Mouse (Mus musculus) layer of hippocampus, adult 8-10 months (tissue): ENCODE data around the gene Tead3. TPM values are rescaled to one million over a fixed set of nuclear protein-coding genes. Genes with fewer than 3 reads are reported as not detected.

Experiments used
- DNase-seq, 2 experiments: peaks; one replicate each; pipeline ENCODE4 v3.0.0; 2022; ENCODE audit warnings: low spot score in 2 of 2
- total RNA-seq, 4 experiments: library from RNA; stranded (reverse); gene quantifications; 2 replicates each; pipeline ENCODE4 v1.2.4; 2022

Tead3 gene
- total RNA-seq = 1 to 10 TPM; 2.6 to 6.5 (median 4.6) TPM

DNA sequence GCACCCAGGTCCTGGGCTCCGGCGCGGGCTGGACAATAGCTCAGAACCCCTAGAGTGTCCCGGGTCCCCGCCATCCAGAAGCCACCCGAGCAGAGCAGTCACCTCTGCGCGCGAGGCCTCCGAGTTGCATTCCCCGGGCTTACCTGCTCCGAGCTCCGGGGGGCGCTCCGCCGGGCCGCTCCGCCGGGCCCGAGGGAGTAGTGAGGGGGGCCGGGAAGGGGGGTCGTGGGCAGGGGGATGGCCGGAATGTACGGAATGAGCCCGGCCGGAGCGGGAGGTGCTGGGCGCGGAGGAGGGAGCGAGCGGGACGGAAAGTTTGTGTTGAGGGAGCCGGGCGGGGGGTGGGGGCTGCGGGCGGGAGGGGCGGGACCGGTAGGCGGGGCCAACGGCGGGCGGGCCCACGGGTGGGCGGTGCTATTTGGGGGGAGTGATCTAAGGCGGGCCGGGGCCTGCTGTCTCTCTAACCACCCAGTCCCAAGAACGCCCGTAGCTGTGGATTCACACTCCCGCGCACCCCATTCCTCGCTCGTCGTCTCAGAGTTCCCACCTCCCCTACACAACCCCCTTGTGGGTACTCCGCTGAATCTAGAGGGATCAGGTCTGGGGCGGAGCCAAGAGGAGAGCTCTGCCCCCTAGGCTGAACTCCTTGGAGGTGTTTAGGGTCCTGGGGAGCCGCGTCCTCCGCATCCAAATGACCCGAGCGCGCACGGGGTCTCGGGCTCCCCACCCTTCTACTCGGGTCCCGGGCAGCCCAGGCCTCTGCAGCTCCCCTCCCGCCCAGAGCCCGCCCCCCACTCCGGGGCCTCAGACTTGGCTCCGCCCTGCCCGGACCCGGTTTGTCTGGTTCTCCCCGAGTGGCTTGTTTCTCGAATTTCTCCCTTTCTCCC lies at the start of gene Tead3:
Tead3 (minus strand) TSS at position 352 of the 887 bp plus-strand sequence.
- DNase-seq = no peak

DNA sequence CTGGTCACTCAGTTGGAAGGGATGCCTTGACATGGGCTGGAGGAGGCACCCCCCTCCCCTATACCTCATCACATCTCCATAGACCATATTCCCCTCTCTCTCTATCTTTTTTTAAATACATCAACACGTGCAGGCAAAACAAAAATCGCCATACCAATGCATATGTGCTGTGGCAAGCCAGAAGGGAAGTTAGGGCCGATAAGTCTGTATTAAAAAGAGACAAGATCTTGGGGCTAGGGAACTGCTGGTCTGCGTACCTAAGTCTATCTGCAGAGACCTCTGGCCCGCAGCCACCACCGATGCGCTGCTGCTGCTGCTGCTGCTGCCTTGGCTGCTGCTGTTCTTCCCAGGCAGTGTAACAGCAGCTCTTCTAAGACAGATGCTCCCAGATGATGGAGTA lies 44.4 kb upstream of the Tead3 start:
- no peak for DNase-seq

DNA sequence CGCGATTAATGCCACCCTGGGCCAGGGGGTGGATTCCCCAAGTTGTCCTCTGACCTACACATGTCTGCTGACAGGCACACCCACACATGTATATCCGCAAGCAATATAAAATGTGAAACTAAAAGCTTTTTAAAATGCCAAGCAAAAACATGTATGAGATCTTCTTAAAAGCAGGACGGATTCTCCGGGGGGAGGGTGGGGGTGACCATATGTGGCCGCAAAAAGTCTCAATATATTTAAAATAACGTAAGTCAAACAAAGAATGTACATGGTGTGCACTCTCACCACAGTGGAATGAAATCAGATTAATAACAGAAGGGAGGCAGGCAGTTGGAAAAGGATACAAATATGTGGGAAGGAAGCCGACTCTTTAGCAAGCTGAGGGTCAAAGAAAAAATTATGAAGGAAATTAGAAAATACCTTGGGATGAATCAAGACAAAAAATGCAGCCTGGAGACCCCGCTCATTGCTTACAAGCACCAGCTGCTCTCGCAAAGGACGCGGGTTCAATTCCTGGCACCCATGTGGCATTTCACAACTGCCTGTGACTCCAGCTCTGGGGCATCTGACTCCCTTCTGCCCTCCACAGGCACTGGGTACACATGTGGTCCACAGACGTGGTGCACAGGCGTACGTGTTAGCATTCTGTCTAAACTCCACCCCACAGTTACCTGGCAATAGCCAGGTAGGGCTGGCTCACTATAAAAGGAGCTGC lies 43.6 kb upstream of the Tead3 start:
- no peak for DNase-seq

DNA sequence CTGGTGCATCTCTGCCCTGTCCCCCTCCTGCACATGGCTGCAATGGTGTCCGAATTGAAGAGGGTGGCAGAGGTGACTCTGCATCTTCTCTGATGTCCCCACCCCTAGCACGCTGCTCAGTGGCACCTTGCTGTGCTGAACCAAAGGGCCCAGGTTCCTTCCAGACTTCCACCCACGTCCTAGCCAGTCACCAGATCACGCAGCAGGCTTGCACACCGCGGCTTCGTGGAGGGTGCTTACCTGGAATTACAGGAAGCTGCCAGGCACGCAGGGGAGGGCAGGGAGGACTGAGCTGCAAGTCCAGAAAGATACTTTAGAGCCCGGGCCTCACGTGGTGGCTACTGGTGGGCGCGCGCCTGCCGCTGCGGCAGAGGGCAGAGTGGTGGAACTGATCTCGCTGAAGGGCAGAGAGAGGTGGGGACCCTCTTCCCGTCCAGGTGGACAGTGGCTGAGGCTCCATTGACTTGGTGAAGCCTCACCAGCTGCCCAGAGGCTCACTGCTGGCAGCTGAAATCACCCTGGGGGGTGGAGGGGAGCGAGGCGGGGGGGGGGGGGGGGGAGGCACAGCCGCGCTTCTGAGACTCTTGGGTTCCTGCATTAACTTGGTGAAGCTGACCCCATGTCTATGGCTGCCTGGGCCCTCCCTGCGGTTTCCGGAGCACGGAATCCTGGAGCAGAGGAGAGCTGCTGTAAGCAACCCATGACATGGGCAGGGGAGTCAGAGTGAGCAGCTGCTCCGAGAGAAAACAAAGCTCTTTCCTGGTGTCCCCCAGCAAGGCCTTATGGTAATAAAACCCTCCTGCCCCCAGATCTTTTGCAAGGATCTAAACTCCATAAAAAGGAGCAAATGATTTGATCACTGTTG lies 41.2 kb upstream of the Tead3 start:
- DNase-seq = no peak

DNA sequence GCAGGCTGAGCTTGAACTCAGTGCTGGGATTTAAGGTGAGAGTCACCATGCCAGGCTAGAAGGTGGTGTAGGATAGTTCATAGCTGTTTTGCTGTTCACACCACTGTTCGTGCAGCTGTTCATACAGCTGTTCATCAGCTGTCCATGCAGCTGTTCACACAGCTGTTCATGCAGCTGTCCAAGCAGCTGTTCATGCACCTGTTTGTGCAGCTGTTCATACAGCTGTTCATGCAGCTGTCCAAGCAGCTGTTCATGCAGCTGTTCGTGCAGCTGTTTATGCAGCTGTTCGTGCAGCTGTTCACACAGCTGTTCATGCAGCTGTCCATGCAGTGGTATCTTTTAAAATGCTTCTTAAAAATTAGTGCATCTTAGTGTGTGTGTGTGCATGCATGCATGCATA lies 37.9 kb upstream of the Tead3 start:
- no peak for DNase-seq

DNA sequence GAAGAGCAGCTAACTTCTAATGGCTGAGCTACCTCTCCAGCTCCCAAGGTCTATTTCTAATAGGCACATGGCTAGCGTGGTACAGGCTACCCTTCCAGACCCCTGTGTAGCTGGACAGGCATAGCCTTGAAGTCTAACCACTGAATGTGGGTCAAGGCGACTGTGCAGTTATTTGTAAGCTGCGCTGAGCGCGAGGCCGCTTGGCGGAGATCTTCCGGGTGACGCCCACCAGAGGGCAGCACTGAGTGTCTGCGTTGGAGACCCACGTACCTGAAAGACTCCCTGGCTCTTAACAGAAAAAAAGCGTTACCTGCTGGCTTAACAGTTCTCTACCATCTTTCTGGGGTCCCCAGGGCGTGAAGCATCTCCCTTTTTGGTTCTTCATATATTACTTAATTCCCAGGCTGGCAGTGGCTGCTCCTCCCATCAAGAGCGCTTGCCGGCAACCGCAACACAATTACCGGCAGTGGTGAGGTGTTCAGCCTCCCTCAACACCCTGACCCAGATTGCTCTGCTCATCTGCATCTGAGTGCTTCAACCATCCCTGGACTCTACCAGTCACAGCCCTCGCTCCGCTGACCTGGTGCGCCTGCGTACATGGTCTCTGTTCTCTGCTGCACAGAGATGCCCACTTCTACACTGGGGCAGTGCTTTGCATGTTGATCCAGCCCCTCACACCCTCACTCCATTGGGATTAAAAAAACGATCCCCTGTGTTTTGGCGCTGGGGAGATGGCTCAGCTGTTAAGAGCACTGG lies 35.7 kb upstream of the Tead3 start:
- DNase-seq = peak; percentile 60 to 85

DNA sequence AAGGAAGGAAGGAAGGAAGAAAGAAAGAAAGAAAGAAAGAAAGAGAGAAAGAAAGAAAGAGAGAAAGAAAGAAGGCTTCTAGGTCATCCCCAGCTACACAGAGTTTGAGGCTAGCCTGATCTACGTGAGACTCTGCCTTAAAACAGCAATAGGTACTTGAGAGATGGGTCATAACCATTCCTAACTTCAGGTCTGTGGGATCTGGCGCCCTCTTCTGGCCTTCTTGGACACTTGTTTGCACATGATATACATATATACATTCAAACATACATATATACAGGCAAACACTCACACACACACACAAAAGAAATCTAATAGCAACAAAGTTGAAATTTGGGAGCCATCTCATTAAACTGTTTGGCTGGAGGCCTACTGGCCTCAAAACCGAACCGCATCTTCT lies 33.7 kb upstream of the Tead3 start:
- no peak for DNase-seq

DNA sequence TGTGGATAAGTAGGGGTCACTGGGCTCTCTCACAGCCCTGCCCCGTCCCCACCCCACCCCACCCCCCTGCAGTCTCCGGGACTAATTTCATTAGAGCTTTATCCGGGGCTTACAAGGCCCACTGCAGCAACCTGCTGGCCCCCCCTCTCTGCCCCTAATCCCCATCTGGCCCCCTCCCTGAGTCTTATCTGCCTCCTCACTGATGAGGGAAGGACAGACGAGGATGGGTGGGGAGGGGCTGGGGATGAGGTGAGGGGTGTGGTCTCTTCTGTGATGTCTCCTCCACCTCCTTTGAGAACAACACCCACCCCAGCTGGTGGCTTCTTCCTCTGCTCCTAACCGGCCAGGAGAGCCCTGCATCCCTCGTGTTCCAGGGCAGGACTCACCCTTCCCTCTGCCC lies 29.6 kb upstream of the Tead3 start:
- DNase-seq = no peak

DNA sequence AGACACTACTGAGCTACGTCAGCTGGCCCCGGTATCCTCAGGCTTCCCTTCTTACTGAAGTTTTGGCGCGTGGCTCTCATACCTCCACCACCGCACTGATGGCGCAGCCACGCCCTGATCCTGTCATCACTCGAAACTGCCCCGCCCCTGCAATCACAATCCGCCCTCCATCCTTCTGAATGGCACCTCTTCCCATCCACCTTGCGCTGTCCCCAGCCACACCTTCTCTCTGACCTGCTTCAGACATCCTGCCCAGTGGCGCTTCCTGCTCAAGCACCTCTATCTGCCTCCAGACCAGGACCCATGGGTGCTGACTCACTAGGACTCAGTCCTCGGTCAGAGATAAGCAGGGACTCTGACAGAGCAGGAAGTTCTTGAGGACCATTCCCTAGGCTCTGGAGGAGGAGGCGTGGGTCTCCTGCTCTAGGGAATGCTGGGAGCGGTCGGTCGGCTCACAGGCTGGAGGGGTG lies 25.0 kb upstream of the Tead3 start:
- DNase-seq = no peak

DNA sequence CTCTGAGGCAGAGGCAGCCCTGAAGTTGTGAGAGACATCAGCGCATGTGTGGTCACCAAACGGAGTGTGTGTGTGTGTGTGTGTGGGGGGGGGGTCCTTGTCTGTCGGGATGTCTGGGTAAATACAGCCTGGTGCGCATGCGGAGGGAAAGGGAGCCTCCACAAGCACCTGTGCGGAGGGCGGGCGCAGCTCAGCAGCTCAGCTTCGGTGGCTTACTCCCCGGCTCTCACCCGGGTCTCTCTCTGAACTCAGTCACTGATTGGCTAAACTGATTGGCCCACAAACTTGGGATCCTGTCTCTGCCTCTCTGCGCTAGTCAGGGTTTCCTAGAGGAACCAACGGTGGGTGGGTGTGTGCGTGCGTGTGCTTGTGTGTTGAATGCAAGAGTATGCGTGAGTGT lies 23.9 kb upstream of the Tead3 start:
- no peak for DNase-seq

DNA sequence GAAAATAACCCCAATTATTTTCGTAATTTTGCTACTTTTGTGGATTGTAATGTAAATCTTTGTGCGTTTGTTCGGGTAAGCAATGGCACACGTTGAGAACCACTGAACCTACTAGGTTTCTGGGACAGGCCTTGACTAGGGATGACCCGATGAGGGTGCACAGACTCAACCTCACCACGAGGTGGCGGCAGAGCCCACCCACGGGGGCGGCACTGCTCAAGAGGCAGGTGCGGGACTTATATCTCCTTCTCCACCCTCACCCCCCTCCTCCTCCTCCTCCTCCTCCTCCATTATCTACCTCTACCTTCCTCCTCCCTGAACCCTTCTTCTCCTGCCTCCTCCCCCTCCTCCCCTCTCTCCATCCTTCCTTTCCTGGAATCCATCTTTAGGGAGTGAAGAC lies 23.2 kb upstream of the Tead3 start:
- DNase-seq = no peak

DNA sequence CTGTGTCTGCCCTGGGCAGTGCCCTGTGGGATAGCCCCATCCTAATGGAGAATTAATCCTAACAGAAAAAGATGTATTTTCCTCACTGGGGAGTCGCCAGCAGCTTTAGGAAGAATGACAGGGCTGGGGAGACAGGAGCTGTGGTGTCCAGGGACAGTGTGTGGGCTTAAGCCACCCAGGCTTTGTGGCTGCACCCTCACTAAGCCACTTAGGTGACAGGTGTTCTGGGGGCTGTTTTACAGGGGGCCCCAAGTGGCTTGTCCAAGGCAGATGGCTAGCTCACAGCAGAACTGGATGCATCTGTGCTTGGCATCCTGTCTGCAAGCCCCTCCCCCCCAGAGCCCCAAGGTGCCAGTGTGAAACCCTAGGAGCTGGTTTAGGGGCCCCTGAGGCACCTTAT lies 21.3 kb upstream of the Tead3 start:
- DNase-seq = no peak

DNA sequence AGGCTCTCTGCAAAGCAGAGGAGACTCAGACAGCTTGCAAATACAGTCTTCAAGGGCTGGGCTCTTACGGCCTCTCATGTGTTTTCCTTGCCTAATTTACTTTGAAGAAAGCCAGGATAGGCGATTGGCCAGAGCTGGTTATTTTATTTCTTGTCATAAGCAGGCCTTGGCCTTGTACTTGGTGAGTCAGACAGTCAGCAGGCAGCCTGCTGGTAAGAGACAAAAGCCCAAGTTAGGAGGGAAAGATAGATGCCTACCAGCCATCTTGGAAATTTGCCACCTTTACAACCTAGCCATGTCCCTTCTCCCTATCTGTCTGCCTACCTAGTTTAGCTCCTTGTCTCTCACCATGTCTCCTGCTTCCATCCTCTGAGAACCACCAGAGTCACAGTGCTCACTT lies 20.7 kb upstream of the Tead3 start:
- DNase-seq = no peak

DNA sequence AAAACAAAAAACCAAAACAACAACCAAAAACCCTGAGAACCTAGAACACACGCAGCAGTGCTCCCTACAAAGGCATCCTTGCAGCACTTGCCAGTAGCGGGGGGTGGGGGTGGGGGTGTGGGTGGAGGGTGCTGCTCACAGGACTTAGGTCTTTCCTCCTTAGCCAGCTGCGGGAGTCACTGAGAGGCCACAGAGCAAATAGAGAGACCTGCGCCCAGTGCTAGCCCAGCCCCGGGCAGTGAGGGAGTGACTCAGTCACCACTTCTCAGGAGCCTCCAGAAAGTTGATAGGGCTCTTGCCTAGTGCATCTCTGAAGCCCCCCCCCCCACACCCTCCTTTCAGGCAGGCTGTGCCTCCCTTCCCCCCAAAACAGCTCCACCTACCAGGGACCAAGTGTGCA lies 18.4 kb upstream of the Tead3 start:
- no peak for DNase-seq

DNA sequence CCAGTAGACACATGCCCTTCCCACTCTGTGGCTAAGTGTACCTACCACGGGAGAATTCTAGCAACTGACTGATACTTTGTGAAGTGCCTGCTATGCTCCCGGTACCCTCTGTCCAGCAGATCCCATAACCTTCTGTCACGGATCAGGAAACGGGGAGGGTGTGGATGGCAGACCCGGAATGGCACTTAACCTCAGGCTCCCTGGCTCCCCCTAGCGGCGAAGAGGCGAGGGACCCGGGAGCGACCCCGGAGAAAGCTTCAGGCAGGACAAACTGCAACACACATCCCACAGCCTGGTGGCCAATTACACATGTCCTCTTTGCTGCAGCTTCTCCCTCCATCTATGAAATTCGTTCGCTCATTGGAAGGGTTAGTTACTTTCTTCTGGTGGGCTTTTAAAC lies 17.8 kb upstream of the Tead3 start:
- DNase-seq = peak in 1 of 2 experiments; percentile 59

DNA sequence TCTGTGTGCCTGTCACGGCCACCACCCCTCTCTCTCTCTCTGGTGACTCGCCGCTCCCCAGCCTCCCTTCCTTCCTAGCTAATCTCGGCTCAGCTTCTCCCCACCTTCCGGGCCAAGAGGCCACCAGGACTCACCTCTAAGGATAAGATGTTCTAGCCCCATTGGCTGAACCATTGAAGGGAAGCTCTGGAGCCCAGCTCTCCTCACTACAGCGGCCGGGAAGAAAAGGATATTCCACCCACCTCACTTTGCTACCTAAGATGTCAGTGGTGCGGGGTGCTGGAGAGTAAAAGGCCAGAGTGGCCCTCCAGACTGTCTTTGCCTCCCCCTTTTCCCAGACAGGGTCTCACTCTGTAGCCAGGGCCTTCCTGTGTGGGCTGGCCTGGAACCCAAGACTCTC lies 14.5 kb upstream of the Tead3 start, which contains the start of gene Tulp1:
Tulp1 (minus strand) TSS at position 101 of the 400 bp plus-strand sequence.
- DNase-seq = no peak

DNA sequence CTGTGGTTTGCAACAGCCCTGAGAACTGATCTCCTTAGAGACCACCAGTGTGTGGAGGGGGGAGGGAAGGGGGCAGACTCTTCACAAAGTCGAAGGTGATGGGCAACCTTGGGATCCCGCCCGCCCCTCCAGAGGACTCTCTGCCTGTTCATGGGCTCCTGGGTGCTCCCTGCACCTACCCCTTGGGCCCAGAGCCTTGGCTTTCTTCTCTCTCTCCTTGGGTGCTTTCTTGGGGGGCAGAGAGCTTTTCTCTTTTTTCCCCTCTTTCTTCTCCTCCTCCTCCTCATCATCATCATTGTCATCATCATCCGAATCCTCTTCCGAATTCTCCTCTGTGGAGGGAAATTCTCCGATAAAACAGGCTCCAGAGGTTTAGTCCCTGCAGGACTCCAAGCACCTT lies 12.9 kb upstream of the Tead3 start:
- no peak for DNase-seq

DNA sequence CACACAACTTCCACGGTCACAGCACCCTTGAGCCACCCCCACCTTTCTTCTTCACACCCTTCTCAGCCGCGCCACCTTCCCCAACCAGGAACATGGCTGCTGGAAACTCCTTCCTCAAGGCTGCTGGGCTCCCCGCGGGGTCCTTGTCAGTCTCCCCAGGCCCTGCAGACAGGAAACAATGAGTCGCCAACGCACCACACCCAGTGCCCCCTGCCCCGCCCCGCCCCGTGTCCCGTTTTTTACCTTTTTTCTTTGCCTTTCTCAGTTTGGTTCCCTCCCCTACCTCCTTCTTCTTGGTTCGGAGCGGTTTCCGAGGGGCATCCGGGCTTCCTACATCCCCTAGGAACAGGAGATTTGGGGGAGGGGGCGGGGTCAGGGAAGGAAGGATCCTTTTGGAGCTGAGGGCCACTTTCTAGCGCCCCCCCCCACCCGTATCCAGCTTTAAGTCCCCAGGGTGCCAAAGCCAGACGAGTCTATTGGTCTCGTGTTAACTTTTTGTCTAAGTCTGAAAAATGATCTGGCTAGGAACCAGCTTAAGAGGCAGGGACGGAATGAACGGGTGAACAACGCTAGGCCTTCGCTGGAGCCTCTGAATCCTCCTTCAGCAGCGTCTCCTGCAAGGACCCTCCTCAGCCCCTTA lies 12.2 kb upstream of the Tead3 start:
- no peak for DNase-seq

DNA sequence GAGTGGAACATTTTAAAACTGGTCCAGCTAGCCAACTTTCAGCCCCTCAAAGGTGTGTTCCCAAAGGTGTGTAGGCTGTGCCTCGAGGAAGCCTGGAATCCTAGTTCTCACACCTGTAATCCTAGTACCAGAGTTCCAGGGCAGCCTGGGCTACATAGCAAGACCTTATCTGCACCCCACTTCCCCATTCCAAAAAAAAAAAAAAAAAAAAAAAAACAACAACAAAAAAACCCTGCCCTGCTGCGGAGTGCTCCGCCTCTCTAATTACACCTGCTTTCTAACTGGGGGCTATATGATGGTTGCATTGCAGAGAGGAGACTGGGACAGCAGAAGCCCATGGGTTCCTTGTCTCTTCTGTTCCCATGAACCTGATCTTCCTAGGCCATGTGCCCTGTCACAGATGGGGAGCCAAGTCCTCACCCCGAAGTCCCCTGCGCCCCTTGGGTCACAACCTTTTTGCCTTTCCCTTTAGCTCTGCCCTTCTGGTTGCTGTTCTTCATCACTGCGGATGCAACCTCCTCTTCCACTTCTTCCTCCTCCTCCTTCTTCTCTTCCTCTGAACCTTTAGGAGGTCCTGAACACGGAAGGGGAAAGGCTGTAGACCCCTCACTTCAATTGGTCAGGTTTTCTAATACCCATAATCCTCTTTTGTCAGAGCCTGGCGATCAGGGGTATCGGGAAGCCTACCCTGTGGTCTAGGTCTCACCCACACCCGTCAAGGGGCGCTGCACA lies 11.5 kb upstream of the Tead3 start:
- no peak for DNase-seq
